Comparison of ENCODE assay signal across 24 mouse cellular contexts in the genomic region with DNA sequence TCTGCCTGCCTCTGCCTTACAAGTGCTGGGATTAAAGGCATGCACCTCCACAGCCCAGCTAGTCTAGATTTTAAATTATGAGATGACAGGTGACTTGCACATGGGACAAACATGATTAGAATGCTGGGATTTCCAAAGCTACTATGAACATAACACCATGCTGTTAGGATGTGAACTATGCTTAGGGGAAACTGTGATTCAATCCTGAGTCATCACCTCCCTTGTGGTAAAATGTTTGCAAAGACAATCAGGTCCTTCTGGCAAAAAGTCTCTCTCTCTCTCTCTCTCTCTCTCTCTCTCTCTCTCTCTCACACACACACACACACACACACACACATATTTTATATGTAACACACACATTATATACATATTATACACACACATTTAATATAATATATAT.
DNase-seq lines count a peak whose midpoint lies in the region; ATAC-seq lines count a peak whose summit lies in the region.
"Had no signal": no experiment of that assay in that cellular context is flagged by ENCODE, and none has a peak within 500 bp of the region (broad histone marks: within the 10 kb centered on the region; RNA-seq: fewer than 3 reads in every experiment).

No protein-coding gene starts in this region.

- ATAC-seq in hindbrain, embryonic 14.5 days (ENCODE audit: low FRiP score): no peak
- ATAC-seq: activated CD4-positive, CD25-positive, alpha-beta regulatory T cell, adult 4 months; forebrain, embryonic 14.5 days; forebrain, embryonic 16.5 days; Patski had no signal

- H3K4me3 ChIP-seq in hindbrain, embryonic 14.5 days (replicated peaks; ENCODE audit: low read length): no peak overlapping the region
- H3K4me3 ChIP-seq: embryonic facial prominence, embryonic 13.5 days; embryonic facial prominence, embryonic 15.5 days; erythroblast, embryonic 14.5 days; forebrain, embryonic 10.5 days; forebrain, embryonic 12.5 days had no signal

- DNase-seq in 3T3-L1 (ENCODE audit: low read depth, low spot score): peak; percentile 8
- peak; percentile 6 for DNase-seq in 416B (ENCODE audit: low read depth)
- peak; percentile 79 for DNase-seq in brain, adult 2 months (ENCODE audit: low read depth, low spot score)
- no peak for DNase-seq in right cerebral cortex, postnatal 25 days
- DNase-seq in hindbrain, embryonic 14.5 days (ENCODE audit: low spot score): no peak
- DNase-seq: adrenal gland, adult 8-10 months; adrenal gland, postnatal 14 days; adrenal gland, postnatal 36 days; cerebellum, adult 11 months; cerebellum, adult 18-20 months; cerebellum, adult 8-10 months; cerebellum, adult 9-11 months; cerebellum, postnatal 14 days; cerebellum, postnatal 36 days; embryo, embryonic 11 days had no signal

- H3K27ac ChIP-seq in hindbrain, embryonic 14.5 days: no peak overlapping the region
- H3K27ac ChIP-seq: embryonic facial prominence, embryonic 13.5 days; embryonic facial prominence, embryonic 15.5 days; forebrain, embryonic 10.5 days; forebrain, embryonic 12.5 days had no signal

- H3K4me2 ChIP-seq in hindbrain, embryonic 14.5 days (replicated peaks): no peak overlapping the region
- H3K4me2 ChIP-seq: embryonic facial prominence, embryonic 13.5 days; embryonic facial prominence, embryonic 15.5 days; forebrain, embryonic 12.5 days had no signal

- no peaks in the 10 kb centered on the region for H3K36me3 ChIP-seq in hindbrain, embryonic 14.5 days (replicated peaks; ENCODE audit: control insufficient read depth, insufficient read depth)
- H3K36me3 ChIP-seq: embryonic facial prominence, embryonic 13.5 days; embryonic facial prominence, embryonic 15.5 days; forebrain, embryonic 10.5 days; forebrain, embryonic 12.5 days had no signal

- no peak overlapping the region for H3K9ac ChIP-seq in hindbrain, embryonic 14.5 days
- H3K9ac ChIP-seq: embryonic facial prominence, embryonic 13.5 days; embryonic facial prominence, embryonic 15.5 days; forebrain, embryonic 12.5 days had no signal

- no peaks in the 10 kb centered on the region for H3K27me3 ChIP-seq in hindbrain, embryonic 14.5 days (ENCODE audit: control insufficient read depth, insufficient read depth, low read length)
- H3K27me3 ChIP-seq: embryonic facial prominence, embryonic 13.5 days; embryonic facial prominence, embryonic 15.5 days; forebrain, embryonic 12.5 days; Patski had no signal

- H3K9me3 ChIP-seq in hindbrain, embryonic 14.5 days (ENCODE audit: control insufficient read depth, low read length): no peaks in the 10 kb centered on the region
- H3K9me3 ChIP-seq: embryonic facial prominence, embryonic 13.5 days; embryonic facial prominence, embryonic 15.5 days; forebrain, embryonic 10.5 days; forebrain, embryonic 12.5 days had no signal

- H3K4me1 ChIP-seq in hindbrain, embryonic 14.5 days (replicated peaks; ENCODE audit: control insufficient read depth, insufficient read depth, low read length): no peaks in the 10 kb centered on the region
- H3K4me1 ChIP-seq: embryonic facial prominence, embryonic 13.5 days; embryonic facial prominence, embryonic 15.5 days; forebrain, embryonic 12.5 days had no signal

Comparison
In these comparisons a context has a peak if more than half of its experiments do, and no peak if none do; other contexts are left out.
1. DNase-seq: peak in 3T3-L1 (single experiment), 416B (single experiment) and brain, adult 2 months (single experiment); none in right cerebral cortex, postnatal 25 days (single experiment) and hindbrain, embryonic 14.5 days (single experiment).